Mouse (Mus musculus) forebrain, embryonic 16.5 days (tissue): ENCODE results near the gene Pdcd11. TPM values are rescaled to one million over a fixed set of nuclear protein-coding genes. Genes with fewer than 3 reads are reported as not detected.

Source experiments
- ATAC-seq: fragments of 200-750 bp; cut with Nextera tagmentation; 2 replicates; pipeline ENCODE4 v1.8.0; 2017; ENCODE audit warnings: mild to moderate bottlenecking, moderate library complexity
- H3K27ac ChIP-seq: fragments of 300-500 bp; sonication (generic); 2 replicates; pipeline ENCODE4 v1.5.1; 2014; ENCODE audit warnings: low read length, control low read depth
- H3K27me3 ChIP-seq: fragments of 300-500 bp; sonication (generic); replicated peaks from 2 replicates; pipeline ENCODE4 v1.6.1; 2014; ENCODE audit warnings: low read length; ENCODE audit not compliant: control insufficient read depth, insufficient read depth
- H3K36me3 ChIP-seq: fragments of 300-500 bp; sonication (generic); 2 replicates; pipeline ENCODE4 v1.6.1; 2014; ENCODE audit not compliant: control insufficient read depth, insufficient read depth
- H3K4me1 ChIP-seq: fragments of 300-500 bp; sonication (generic); replicated peaks from 2 replicates; pipeline ENCODE4 v1.6.1; 2014; ENCODE audit warnings: low read length; ENCODE audit not compliant: control insufficient read depth, insufficient read depth
- H3K4me2 ChIP-seq: fragments of 300-500 bp; sonication (generic); 2 replicates; pipeline ENCODE4 v1.6.1; 2014; ENCODE audit warnings: mild to moderate bottlenecking, low read length, control low read depth
- H3K4me3 ChIP-seq: fragments of 300-500 bp; sonication (generic); replicated peaks from 2 replicates; pipeline ENCODE4 v1.5.1; 2014; ENCODE audit warnings: mild to moderate bottlenecking, low read length, control low read depth
- H3K9ac ChIP-seq: fragments of 300-500 bp; sonication (generic); replicated peaks from 2 replicates; pipeline ENCODE4 v1.6.1; 2014; ENCODE audit warnings: low read depth, low read length, control low read depth
- H3K9me3 ChIP-seq: fragments of 300-500 bp; sonication (generic); 2 replicates; pipeline ENCODE4 v1.6.1; 2016; ENCODE audit warnings: low read length; ENCODE audit not compliant: control insufficient read depth
- WGBS: fragments of 180-500 bp; shearing (Covaris S2); extraction: QIAGEN DNeasy Blood & Tissue Kit; methylation state at CpG from one replicate; pipeline ENCODE4 v1.1.7; 2014; 5-methylcytosine and 5-hydroxymethylcytosine counted together
- polyA plus RNA-seq: library from polyadenylated mRNA; unstranded; fragments of >200 nt; fragmentation: Nextera tagmentation; extraction: Ambion mirVana; gene quantifications from 2 replicates; pipeline ENCODE4 v1.2.1, GENCODE M21; 2015

Pdcd11 gene
- polyA plus RNA-seq, 1 experiment from 2014 or later: 8.1 TPM

- 80% methylated on average over 2 of the region's 2 CpGs for WGBS
- Histone ChIP-seq H3K4me1 (no peaks in the 10 kb centered on the region), H3K4me3 (no peak overlapping the region), H3K4me2 (no peak overlapping the region), H3K9ac (no peak overlapping the region), H3K36me3 (peaks cover 22% of the 10 kb centered on the region), H3K27me3 (no peaks in the 10 kb centered on the region), H3K9me3 (no peaks in the 10 kb centered on the region), H3K27ac (no peak overlapping the region)
- no peak for ATAC-seq
Measured at GRCm38 (mm10) chr19:47118634-47119033, 28.1 kb downstream of the Pdcd11 start.

DNA sequence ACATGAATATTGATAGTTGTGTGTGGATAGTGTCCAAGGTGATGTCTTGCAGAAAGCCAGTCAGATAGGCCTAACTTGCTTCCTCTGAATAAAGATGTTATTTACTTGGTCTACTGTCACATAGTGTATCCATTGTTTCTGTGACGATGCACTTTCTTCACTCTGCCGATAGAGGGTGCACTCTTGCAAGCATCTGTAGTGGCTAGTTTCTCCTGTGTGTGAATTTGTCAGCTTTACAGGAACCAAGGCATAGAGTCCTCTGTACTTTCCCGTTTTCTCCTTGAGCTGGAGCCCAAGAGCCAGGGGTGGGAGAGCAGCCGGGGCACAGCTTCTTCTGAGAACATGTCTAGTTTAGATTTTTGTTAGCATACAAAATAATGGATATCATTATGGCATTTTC, 30.5 kb downstream of the Pdcd11 start:
- Histone ChIP-seq H3K9me3 (no peaks in the 10 kb centered on the region), H3K4me2 (no peak overlapping the region), H3K27ac (no peak overlapping the region), H3K9ac (no peak overlapping the region), H3K4me1 (no peaks in the 10 kb centered on the region), H3K4me3 (no peak overlapping the region), H3K27me3 (no peaks in the 10 kb centered on the region), H3K36me3 (peaks cover 16% of the 10 kb centered on the region)
- ATAC-seq: no peak
- WGBS: 39% methylated on average over 4 of the region's 4 CpGs

GRCm38 (mm10) chr19:47122802-47123201, 32.2 kb downstream of the Pdcd11 start:
- H3K9me3 ChIP-seq: no peaks in the 10 kb centered on the region
- no peaks in the 10 kb centered on the region for H3K27me3 ChIP-seq
- no peaks in the 10 kb centered on the region for H3K4me1 ChIP-seq
- WGBS: 25% methylated on average over 2 of the region's 2 CpGs
- H3K9ac ChIP-seq: no peak overlapping the region
- ATAC-seq: no peak
- peaks cover 18% of the 10 kb centered on the region for H3K36me3 ChIP-seq
- H3K4me3 ChIP-seq: no peak overlapping the region
- H3K4me2 ChIP-seq: no peak overlapping the region
- H3K27ac ChIP-seq: no peak overlapping the region

DNA sequence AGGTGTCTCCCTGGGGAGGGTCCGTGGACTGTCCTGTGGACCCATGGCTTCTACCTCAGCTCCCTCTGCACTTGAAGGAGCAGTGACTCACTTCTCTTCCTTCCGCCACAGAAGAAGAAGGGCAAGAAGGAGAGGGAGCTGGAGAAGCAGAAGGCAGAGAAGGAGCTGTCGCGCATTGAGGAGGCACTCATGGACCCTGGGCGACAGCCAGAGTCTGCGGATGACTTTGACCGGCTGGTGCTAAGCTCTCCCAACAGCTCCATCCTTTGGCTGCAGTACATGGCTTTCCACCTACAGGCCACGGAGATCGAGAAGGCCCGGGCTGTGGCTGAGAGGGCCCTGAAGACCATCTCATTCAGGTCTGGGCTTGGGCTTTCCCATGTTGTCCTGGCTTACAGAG, 37.6 kb downstream of the Pdcd11 start:
- 98% methylated on average over 10 of the region's 10 CpGs for WGBS
- H3K4me2 ChIP-seq: no peak overlapping the region
- no peaks in the 10 kb centered on the region for H3K4me1 ChIP-seq
- no peaks in the 10 kb centered on the region for H3K27me3 ChIP-seq
- peaks cover 41% of the 10 kb centered on the region for H3K36me3 ChIP-seq
- H3K9ac ChIP-seq: no peak overlapping the region
- H3K27ac ChIP-seq: no peak overlapping the region
- no peaks in the 10 kb centered on the region for H3K9me3 ChIP-seq
- no peak overlapping the region for H3K4me3 ChIP-seq
- no peak for ATAC-seq

DNA sequence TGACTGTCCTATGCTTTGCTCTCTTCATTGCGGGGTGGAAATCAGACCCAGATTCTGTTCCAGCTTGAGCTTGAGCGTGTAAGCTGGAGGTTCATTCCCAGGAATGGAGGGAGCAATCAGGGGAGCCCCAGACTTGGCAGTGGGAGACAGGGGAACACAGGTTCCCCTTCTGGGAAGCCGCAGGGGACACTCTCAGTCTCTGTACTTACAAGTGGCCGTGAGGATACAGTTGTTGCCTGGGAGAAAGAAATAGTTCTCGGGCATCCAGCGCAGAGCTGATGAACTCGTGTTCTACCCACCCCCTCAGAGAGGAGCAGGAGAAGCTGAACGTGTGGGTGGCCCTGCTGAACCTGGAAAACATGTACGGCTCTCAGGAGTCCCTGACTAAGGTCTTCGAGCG, 38.3 kb downstream of the Pdcd11 start:
- no peak overlapping the region for H3K27ac ChIP-seq
- no peak overlapping the region for H3K9ac ChIP-seq
- no peaks in the 10 kb centered on the region for H3K4me1 ChIP-seq
- 93% methylated on average over 11 of the region's 11 CpGs for WGBS
- H3K4me2 ChIP-seq: no peak overlapping the region
- ATAC-seq: no peak
- peaks cover 41% of the 10 kb centered on the region for H3K36me3 ChIP-seq
- H3K27me3 ChIP-seq: no peaks in the 10 kb centered on the region
- no peaks in the 10 kb centered on the region for H3K9me3 ChIP-seq
- no peak overlapping the region for H3K4me3 ChIP-seq

- WGBS: 95% methylated on average over 15 of the region's 15 CpGs
- no peak overlapping the region for H3K4me3 ChIP-seq
- H3K4me1 ChIP-seq: no peaks in the 10 kb centered on the region
- H3K27me3 ChIP-seq: no peaks in the 10 kb centered on the region
- no peak overlapping the region for H3K9ac ChIP-seq
- peaks cover 36% of the 10 kb centered on the region for H3K36me3 ChIP-seq
- H3K27ac ChIP-seq: no peak overlapping the region
- ATAC-seq: no peak
- H3K4me2 ChIP-seq: no peak overlapping the region
- H3K9me3 ChIP-seq: no peaks in the 10 kb centered on the region
Measured at GRCm38 (mm10) chr19:47130551-47131125, 40.1 kb downstream of the Pdcd11 start.

DNA sequence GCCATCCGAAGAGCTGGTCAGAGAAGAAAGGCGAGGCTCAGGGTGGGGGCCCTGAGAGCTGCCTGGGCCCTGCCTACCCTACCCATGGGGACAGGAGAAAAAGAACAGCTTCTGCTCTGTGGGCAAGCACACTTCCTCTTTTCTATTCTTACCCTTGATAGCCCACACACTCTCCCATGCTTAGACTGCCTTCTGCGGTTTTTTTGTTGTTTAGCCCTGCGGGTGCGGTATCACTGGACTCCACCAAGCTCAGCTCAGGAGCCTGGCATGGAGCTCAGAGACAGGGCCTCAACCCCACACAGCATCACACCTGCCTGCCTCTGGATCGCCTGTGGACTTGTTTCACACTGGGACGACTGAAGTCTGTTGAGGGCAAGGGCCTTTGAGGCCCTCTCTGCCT, 42.6 kb downstream of the Pdcd11 start:
- Histone ChIP-seq H3K4me3 (no peak overlapping the region), H3K4me2 (no peak overlapping the region), H3K36me3 (peaks cover 24% of the 10 kb centered on the region), H3K4me1 (peaks cover 13% of the 10 kb centered on the region), H3K27me3 (no peaks in the 10 kb centered on the region), H3K9ac (no peak overlapping the region), H3K9me3 (no peaks in the 10 kb centered on the region), H3K27ac (no peak overlapping the region)
- no peak for ATAC-seq
- WGBS: 88% methylated on average over 7 of the region's 7 CpGs

GRCm38 (mm10) chr19:47135568-47135967, 45.0 kb downstream of the Pdcd11 start:
- Histone ChIP-seq H3K4me2 (no peak overlapping the region), H3K27me3 (no peaks in the 10 kb centered on the region), H3K9ac (no peak overlapping the region), H3K27ac (no peak overlapping the region), H3K4me3 (no peak overlapping the region), H3K36me3 (peaks cover 11% of the 10 kb centered on the region), H3K9me3 (no peaks in the 10 kb centered on the region), H3K4me1 (peaks cover 16% of the 10 kb centered on the region)
- no peak for ATAC-seq
- 90% methylated on average over 17 of the region's 17 CpGs for WGBS

GRCm38 (mm10) chr19:47136170-47136569, 45.6 kb downstream of the Pdcd11 start:
- H3K4me2 ChIP-seq: no peak overlapping the region
- peaks cover 6% of the 10 kb centered on the region for H3K36me3 ChIP-seq
- ATAC-seq: no peak
- no peaks in the 10 kb centered on the region for H3K9me3 ChIP-seq
- no peak overlapping the region for H3K27ac ChIP-seq
- no peak overlapping the region for H3K9ac ChIP-seq
- H3K4me3 ChIP-seq: no peak overlapping the region
- 88% methylated on average over 5 of the region's 5 CpGs for WGBS
- H3K27me3 ChIP-seq: no peaks in the 10 kb centered on the region
- H3K4me1 ChIP-seq: peaks cover 16% of the 10 kb centered on the region

GRCm38 (mm10) chr19:47137051-47137581, 46.5 kb downstream of the Pdcd11 start:
- H3K36me3 ChIP-seq: no peaks in the 10 kb centered on the region
- H3K9ac ChIP-seq: no peak overlapping the region
- ATAC-seq: peak; percentile 75
- H3K4me1 ChIP-seq: peaks cover 16% of the 10 kb centered on the region
- no peaks in the 10 kb centered on the region for H3K9me3 ChIP-seq
- WGBS: 35% methylated on average over 6 of the region's 6 CpGs
- H3K27ac ChIP-seq: no peak overlapping the region
- no peak overlapping the region for H3K4me3 ChIP-seq
- no peaks in the 10 kb centered on the region for H3K27me3 ChIP-seq
- H3K4me2 ChIP-seq: peak overlapping the region; percentile 42
